Mouse (Mus musculus): ENCODE measurements around the gene Fgfr2.
"Not testable (repeated sequence)": the region's sequence is repeated elsewhere in the genome, so short reads cannot be mapped to it uniquely, and the experiment has no call there.

DNA sequence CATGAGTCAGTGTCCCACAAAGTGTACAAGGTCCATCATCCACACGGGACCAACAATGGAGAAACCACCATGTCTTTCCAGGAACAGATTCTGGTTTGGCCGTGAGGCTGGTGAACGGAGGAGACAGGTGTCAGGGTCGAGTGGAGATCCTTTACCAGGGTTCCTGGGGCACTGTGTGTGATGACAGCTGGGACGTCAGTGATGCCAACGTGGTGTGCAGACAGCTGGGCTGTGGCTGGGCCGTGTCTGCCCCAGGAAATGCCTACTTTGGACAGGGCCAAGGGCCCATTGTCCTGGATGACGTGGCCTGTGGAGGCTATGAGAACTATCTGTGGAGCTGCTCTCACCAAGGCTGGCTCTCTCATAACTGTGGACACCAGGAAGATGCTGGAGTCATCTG, 2073.3 kb downstream of the Fgfr2 start:
- not testable (repeated sequence) for TF ChIP-seq CTCF (IDR thresholded peaks at IDR 0.05; ENCODE audit: extremely low read depth, insufficient read length, insufficient replicate concordance, low read depth, low read length); POLR2A (IDR thresholded peaks at IDR 0.05; ENCODE audit: low read depth, low read length)

Data from small intestine, adult 2 months (tissue).